Mouse (Mus musculus) MEL (cell line): ENCODE data around the gene Bpgm. TPM values are rescaled to one million over a fixed set of nuclear protein-coding genes. Genes with fewer than 3 reads are reported as not detected.

Experiments used
- DNase-seq: peaks from one replicate; pipeline ENCODE4 v3.0.0; 2011; ENCODE audit warnings: low read depth, low spot score
- H3K27ac ChIP-seq: 2 replicates; pipeline ENCODE4 v1.5.1; 2012; ENCODE audit warnings: low read depth, mild to moderate bottlenecking, control low read depth, low read length, moderate library complexity; ENCODE audit not compliant: control insufficient read depth
- H3K27me3 ChIP-seq, 2 experiments: fragments of 150-350 bp in 1 of 2; sonication (generic) in 1 of 2; 2 replicates each; pipeline ENCODE4 v1.6.1; 2012; ENCODE audit warnings: low read length in 2 of 2, mild to moderate bottlenecking in 2 of 2, improper control_type of control experiment in 1 of 2, moderate library complexity in 1 of 2; ENCODE audit not compliant: insufficient read depth in 2 of 2, control insufficient read depth in 1 of 2
- H3K36me3 ChIP-seq, 2 experiments: 2 replicates each; pipeline ENCODE4 v1.6.1; 2012 to 2014; ENCODE audit warnings: low read length in 2 of 2, improper control_type of control experiment in 1 of 2, inconsistent platforms in 1 of 2, mild to moderate bottlenecking in 1 of 2; ENCODE audit not compliant: insufficient read depth in 2 of 2, control insufficient read depth in 1 of 2
- H3K4me1 ChIP-seq, 2 experiments: fragments of 150-350 bp in 1 of 2; sonication (generic) in 1 of 2; 2 replicates each; pipeline ENCODE4 v1.6.1; 2012; ENCODE audit warnings: low read length in 2 of 2, improper control_type of control experiment in 1 of 2, mild to moderate bottlenecking in 1 of 2; ENCODE audit not compliant: insufficient read depth in 2 of 2, control insufficient read depth in 1 of 2
- H3K4me3 ChIP-seq, 2 experiments: fragments of 150-350 bp in 1 of 2; sonication (generic) in 1 of 2; 2 replicates each; pipeline ENCODE4 v1.5.1; 2012; ENCODE audit warnings: low read depth in 2 of 2, low read length in 2 of 2, mild to moderate bottlenecking in 2 of 2, moderate library complexity in 2 of 2, control low read depth in 1 of 2, improper control_type of control experiment in 1 of 2; ENCODE audit not compliant: control insufficient read depth in 1 of 2, insufficient read depth in 1 of 2
- H3K79me2 ChIP-seq: 2 replicates; pipeline ENCODE4 v1.6.1; 2012; ENCODE audit warnings: mild to moderate bottlenecking, low read length, moderate library complexity; ENCODE audit not compliant: control insufficient read depth, poor library complexity, insufficient read depth
- H3K9ac ChIP-seq: 2 replicates; pipeline ENCODE4 v1.6.1; 2012; ENCODE audit warnings: low read depth, mild to moderate bottlenecking, control low read depth, low read length, moderate library complexity; ENCODE audit not compliant: control insufficient read depth, poor library complexity, severe bottlenecking
- H3K9me3 ChIP-seq: fragments of 150-350 bp; sonication (generic); replicated peaks from 2 replicates; pipeline ENCODE4 v1.6.1; 2012; ENCODE audit warnings: mild to moderate bottlenecking, low read length, improper control_type of control experiment, moderate library complexity; ENCODE audit not compliant: insufficient read depth
- CHD1 ChIP-seq: IDR thresholded peaks from 2 replicates; pipeline ENCODE4 v1.6.1; 2012; ENCODE audit warnings: low read depth, mild to moderate bottlenecking, inconsistent platforms, low read length, improper control_type of control experiment
- CHD2 ChIP-seq: IDR thresholded peaks from 2 replicates; pipeline ENCODE4 v1.6.1; 2011; ENCODE audit warnings: low read length, improper control_type of control experiment
- E2F4 ChIP-seq: IDR thresholded peaks from 2 replicates; pipeline ENCODE4 v1.6.1; 2011; ENCODE audit warnings: low read depth, low read length, improper control_type of control experiment, borderline replicate concordance
- ELF1 ChIP-seq: IDR thresholded peaks from 2 replicates; pipeline ENCODE4 v1.6.1; 2014; ENCODE audit warnings: low read depth, mild to moderate bottlenecking, inconsistent platforms, low read length, improper control_type of control experiment, moderate library complexity
- EP300 ChIP-seq, 2 experiments: IDR thresholded peaks; 2 replicates each; pipeline ENCODE4 v1.6.1; 2011; ENCODE audit warnings: improper control_type of control experiment in 2 of 2, low read length in 2 of 2, low read depth in 1 of 2, mild to moderate bottlenecking in 1 of 2
- ETS1 ChIP-seq: IDR thresholded peaks from 2 replicates; pipeline ENCODE4 v1.6.1; 2012; ENCODE audit warnings: low read depth, mild to moderate bottlenecking, inconsistent platforms, low read length, improper control_type of control experiment, moderate library complexity
- GABPA ChIP-seq: IDR thresholded peaks from 2 replicates; pipeline ENCODE4 v1.6.1; 2012; ENCODE audit warnings: low read depth, mild to moderate bottlenecking, inconsistent platforms, low read length, improper control_type of control experiment, moderate library complexity
- MAX ChIP-seq: IDR thresholded peaks from 2 replicates; pipeline ENCODE4 v1.6.1; 2011; ENCODE audit warnings: low read length, improper control_type of control experiment
- MEF2A ChIP-seq: IDR thresholded peaks from 2 replicates; pipeline ENCODE4 v1.6.1; 2014; ENCODE audit warnings: low read depth, mild to moderate bottlenecking, inconsistent platforms, low read length, improper control_type of control experiment; ENCODE audit not compliant: poor library complexity, insufficient replicate concordance, severe bottlenecking; ENCODE audit errors: extremely low read depth
- MXI1 ChIP-seq: IDR thresholded peaks from 2 replicates; pipeline ENCODE4 v1.6.1; 2011; ENCODE audit warnings: mild to moderate bottlenecking, low read depth, low read length, improper control_type of control experiment
- MYB ChIP-seq: IDR thresholded peaks from 2 replicates; pipeline ENCODE4 v1.6.1; 2011; ENCODE audit warnings: mild to moderate bottlenecking, low read depth, low read length, improper control_type of control experiment
- MYC ChIP-seq: IDR thresholded peaks from 2 replicates; pipeline ENCODE4 v1.6.1; 2011; ENCODE audit warnings: low read depth, mild to moderate bottlenecking, low read length, improper control_type of control experiment, moderate library complexity
- NELFE ChIP-seq: IDR thresholded peaks from 2 replicates; pipeline ENCODE4 v1.6.1; 2011; ENCODE audit warnings: low read depth, low read length, improper control_type of control experiment
- NRF1 ChIP-seq: IDR thresholded peaks from 2 replicates; pipeline ENCODE4 v1.6.1; 2014; ENCODE audit warnings: low read depth, mild to moderate bottlenecking, inconsistent platforms, low read length, improper control_type of control experiment, moderate library complexity; ENCODE audit not compliant: poor library complexity, insufficient read depth, severe bottlenecking
- POLR2AphosphoS5 ChIP-seq: IDR thresholded peaks from 2 replicates; pipeline ENCODE4 v1.6.1; 2012; ENCODE audit warnings: low read depth, borderline replicate concordance, mild to moderate bottlenecking, inconsistent platforms, low read length, moderate library complexity, mixed read lengths
- RCOR1 ChIP-seq: IDR thresholded peaks from 2 replicates; pipeline ENCODE4 v1.6.1; 2012; ENCODE audit warnings: low read depth, mild to moderate bottlenecking, inconsistent platforms, low read length, improper control_type of control experiment
- SIN3A ChIP-seq: IDR thresholded peaks from 2 replicates; pipeline ENCODE4 v1.6.1; 2012; ENCODE audit warnings: low read length, improper control_type of control experiment, inconsistent platforms
- SMC3 ChIP-seq: IDR thresholded peaks from 2 replicates; pipeline ENCODE4 v1.6.1; 2011; ENCODE audit warnings: low read depth, low read length, improper control_type of control experiment
- TAL1 ChIP-seq: IDR thresholded peaks from 2 replicates; pipeline ENCODE4 v1.6.1; 2012; ENCODE audit warnings: mild to moderate bottlenecking, inconsistent platforms, low read length, moderate library complexity, mixed read lengths
- TBP ChIP-seq: IDR thresholded peaks from 2 replicates; pipeline ENCODE4 v1.8.0; 2011; ENCODE audit warnings: low read depth, low read length, improper control_type of control experiment
- USF2 ChIP-seq, 2 experiments: IDR thresholded peaks; 2 replicates each; pipeline ENCODE4 v1.6.1; 2011 to 2012; ENCODE audit warnings: improper control_type of control experiment in 2 of 2, low read length in 2 of 2, borderline replicate concordance in 1 of 2, inconsistent platforms in 1 of 2, low read depth in 1 of 2, mild to moderate bottlenecking in 1 of 2; ENCODE audit not compliant: insufficient read depth in 1 of 2
- ZKSCAN1 ChIP-seq: IDR thresholded peaks from 2 replicates; pipeline ENCODE4 v1.6.1; 2012; ENCODE audit warnings: low read depth, mild to moderate bottlenecking, inconsistent platforms, low read length, improper control_type of control experiment, moderate library complexity
- ZNF384 ChIP-seq: IDR thresholded peaks from 2 replicates; pipeline ENCODE4 v1.6.1; 2012; ENCODE audit warnings: low read depth, mild to moderate bottlenecking, inconsistent platforms, low read length, improper control_type of control experiment
- polyA plus RNA-seq, 2 experiments: library from polyadenylated mRNA; stranded (reverse) in 1 of 2; unstranded in 1 of 2; fragments of >175 nt in 1 of 2; fragments of >200 nt in 1 of 2; gene quantifications; 2 replicates each; pipeline versions ENCODE4 v1.2.1 to v1.2.4; 2012; ENCODE audit warnings: low replicate concordance in 2 of 2, low read depth in 1 of 2; ENCODE audit not compliant: insufficient read length in 2 of 2, insufficient read depth in 1 of 2, missing spikeins in 1 of 2
- total RNA-seq: library from RNA; depleted of rRNA; stranded (reverse); fragments of 300-350 nt; gene quantifications from 2 replicates; pipeline ENCODE4 v1.2.3, GENCODE M21; 2012

Bpgm gene
- total and polyA plus RNA-seq, 3 experiments = 11.1 to 14.1 TPM; not detected in 1

GRCm38 (mm10) chr6:34475974-34476794, at the start of gene Bpgm (continued):
- no peak for TF ChIP-seq RCOR1
- TF ChIP-seq TAL1 = no peak
- no peak for TF ChIP-seq MAX
- no peak for TF ChIP-seq MYC
- peak; percentile 95 for TF ChIP-seq TBP

- H3K9me3 ChIP-seq = no peaks in the 10 kb centered on the region
- no peak overlapping the region for H3K4me3 ChIP-seq
- H3K79me2 ChIP-seq = no peaks in the 10 kb centered on the region
- no peak overlapping the region for H3K9ac ChIP-seq
- H3K27ac ChIP-seq = no peak overlapping the region
- no peaks in the 10 kb centered on the region for H3K4me1 ChIP-seq
- no peaks in the 10 kb centered on the region; a peak in 2 of 4 replicates for H3K27me3 ChIP-seq
- H3K36me3 ChIP-seq = no peaks in the 10 kb centered on the region
- DNase-seq = no peak
- TF ChIP-seq POLR2AphosphoS5 (no peak), NELFE (no peak), MYB (no peak), USF2 (IDR thresholded peaks at IDR 0.05; ENCODE audit: borderline replicate concordance in 1 of 2, insufficient read depth in 1 of 2, low read depth in 1 of 2, low read length in 2 of 2) (no peak), EP300 (IDR thresholded peaks at IDR 0.05; ENCODE audit: low read depth in 1 of 2, low read length in 2 of 2) (no peak), CHD1 (no peak), ETS1 (no peak), MXI1 (no peak), SMC3 (no peak), CHD2 (no peak), ELF1 (no peak), ZNF384 (no peak), ZKSCAN1 (no peak), TAL1 (no peak), NRF1 (no peak), SIN3A (no peak), GABPA (no peak), TBP (no peak), MEF2A (no peak), E2F4 (no peak)
Measured at GRCm38 (mm10) chr6:34439006-34439405, 37.0 kb upstream of the Bpgm start.
